Mouse (Mus musculus) brain, embryonic 14.5 days (tissue): ENCODE measurements around the gene Hoxd10.

ENCODE experiments used
- CTCF ChIP-seq: fragments of 200-500 bp; IDR thresholded peaks from 2 replicates; pipeline ENCODE4 v1.5.1; 2012; ENCODE audit warnings: inconsistent platforms, mild to moderate bottlenecking, moderate library complexity, borderline replicate concordance; ENCODE audit not compliant: insufficient read depth, insufficient read length; ENCODE audit errors: extremely low read depth
- POLR2A ChIP-seq: fragments of 200-500 bp; IDR thresholded peaks from 2 replicates; pipeline ENCODE4 v1.6.1; 2012; ENCODE audit warnings: mild to moderate bottlenecking, inconsistent platforms, borderline replicate concordance; ENCODE audit not compliant: poor library complexity, insufficient read depth, insufficient read length, severe bottlenecking; ENCODE audit errors: extremely low read depth

DNA sequence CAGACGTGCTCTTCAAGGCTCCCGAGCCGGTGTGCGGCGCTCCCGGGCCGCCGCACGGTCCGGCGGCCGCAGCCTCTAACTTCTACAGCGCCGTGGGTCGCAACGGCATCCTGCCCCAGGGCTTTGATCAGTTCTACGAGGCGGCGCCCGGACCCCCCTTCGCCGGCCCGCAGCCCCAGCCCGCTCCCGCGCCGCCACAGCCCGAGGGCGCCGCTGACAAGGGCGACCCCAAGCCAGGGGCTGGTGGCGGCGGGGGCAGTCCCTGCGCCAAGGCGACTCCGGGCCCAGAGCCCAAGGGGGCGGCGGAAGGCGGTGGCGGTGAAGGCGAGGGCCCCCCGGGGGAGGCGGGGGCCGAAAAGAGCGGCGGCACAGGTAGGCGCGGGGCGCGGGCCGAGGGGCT is 8.9 kb upstream of the Hoxd10 start:
- TF ChIP-seq CTCF (no peak), POLR2A (no peak)
